Mouse (Mus musculus) hindbrain, embryonic 12.5 days (tissue): ENCODE data around the gene Hmg20b. TPM values are rescaled to one million over a fixed set of nuclear protein-coding genes. Genes with fewer than 3 reads are reported as not detected.

Experiments used
- ATAC-seq: fragments of 200-750 bp; cut with Nextera tagmentation; 2 replicates; pipeline ENCODE4 v1.8.0; 2017; ENCODE audit warnings: moderate TSS enrichment; ENCODE audit not compliant: low FRiP score
- H3K27ac ChIP-seq: fragments of 300-500 bp; sonication (generic); 2 replicates; pipeline ENCODE4 v1.5.1; 2016; ENCODE audit warnings: mild to moderate bottlenecking
- H3K27me3 ChIP-seq: fragments of 300-500 bp; sonication (generic); 2 replicates; pipeline ENCODE4 v1.6.1; 2016; ENCODE audit warnings: mild to moderate bottlenecking
- H3K36me3 ChIP-seq: fragments of 300-500 bp; sonication (generic); 2 replicates; pipeline ENCODE4 v1.6.1; 2016; ENCODE audit warnings: mild to moderate bottlenecking
- H3K4me1 ChIP-seq: fragments of 300-500 bp; sonication (generic); 2 replicates; pipeline ENCODE4 v1.6.1; 2016
- H3K4me2 ChIP-seq: fragments of 300-500 bp; sonication (generic); replicated peaks from 2 replicates; pipeline ENCODE4 v1.6.1; 2016; ENCODE audit warnings: mild to moderate bottlenecking
- H3K4me3 ChIP-seq: fragments of 300-500 bp; sonication (generic); 2 replicates; pipeline ENCODE4 v1.5.1; 2016; ENCODE audit warnings: mild to moderate bottlenecking
- H3K9ac ChIP-seq: fragments of 300-500 bp; sonication (generic); 2 replicates; pipeline ENCODE4 v1.6.1; 2016; ENCODE audit warnings: mild to moderate bottlenecking, moderate library complexity
- H3K9me3 ChIP-seq: fragments of 300-500 bp; sonication (generic); replicated peaks from 2 replicates; pipeline ENCODE4 v1.6.1; 2016; ENCODE audit warnings: mild to moderate bottlenecking
- WGBS: fragments of 180-500 bp; shearing (Covaris S2); methylation state at CpG from one replicate; pipeline ENCODE4 v1.1.7; 2016; 5-methylcytosine and 5-hydroxymethylcytosine counted together
- polyA plus RNA-seq: library from polyadenylated mRNA; unstranded; fragments of >200 nt; fragmentation: Nextera tagmentation; extraction: Ambion mirVana; gene quantifications from 2 replicates; pipeline ENCODE4 v1.2.1, GENCODE M21; 2016

Gene Hmg20b
- polyA plus RNA-seq, 1 experiment from 2014 or later: 93.4 TPM

GRCm38 (mm10) chr10:81328386-81328785, 21.9 kb downstream of the Hmg20b start, which contains the start of gene Tbxa2r:
Tbxa2r (plus strand) TSS chr10:81328731.
- Histone ChIP-seq H3K36me3 (peaks cover 48% of the 10 kb centered on the region), H3K9ac (peak within 1 kb of the TSS; percentile 15; the same call in 1 of the 2 replicates), H3K4me3 (no peak within 1 kb of the TSS), H3K9me3 (no peaks in the 10 kb centered on the region), H3K4me1 (peaks cover 4% of the 10 kb centered on the region), H3K27me3 (peaks cover 21% of the 10 kb centered on the region), H3K4me2 (no peak within 1 kb of the TSS), H3K27ac (0 out of 2 replicates have a peak within 1 kb of the TSS, but pooled peaks have one; percentile 12)
- WGBS: 11% methylated on average over 10 of the region's 10 CpGs
- no peak for ATAC-seq

- no peak overlapping the region for H3K27ac ChIP-seq
- no peak for ATAC-seq
- H3K9ac ChIP-seq: no peak overlapping the region
These were observed 22.3 kb downstream of the Hmg20b start for GRCm38 (mm10) chr10:81327959-81328358.

GRCm38 (mm10) chr10:81326858-81327257, 23.4 kb downstream of the Hmg20b start:
- Histone ChIP-seq H3K9ac (no peak overlapping the region), H3K9me3 (no peaks in the 10 kb centered on the region), H3K4me1 (peaks cover 13% of the 10 kb centered on the region), H3K36me3 (peaks cover 60% of the 10 kb centered on the region), H3K4me3 (no peak overlapping the region), H3K27me3 (peaks cover 6% of the 10 kb centered on the region), H3K27ac (no peak overlapping the region), H3K4me2 (no peak overlapping the region)
- 83% methylated on average over 6 of the region's 6 CpGs for WGBS
- ATAC-seq: no peak

More at GRCm38 (mm10) chr10:81327959-81328358, 22.3 kb downstream of the Hmg20b start:
- H3K4me3 ChIP-seq: no peak overlapping the region
- peaks cover 52% of the 10 kb centered on the region for H3K36me3 ChIP-seq
- no peak overlapping the region for H3K4me2 ChIP-seq
- H3K9me3 ChIP-seq: no peaks in the 10 kb centered on the region
- peaks cover 4% of the 10 kb centered on the region for H3K4me1 ChIP-seq
- H3K27me3 ChIP-seq: peaks cover 17% of the 10 kb centered on the region
- WGBS: 54% methylated on average over 1 of the region's 2 CpGs

GRCm38 (mm10) chr10:81325781-81326180, 24.5 kb downstream of the Hmg20b start:
- ATAC-seq: no peak
- Histone ChIP-seq H3K4me2 (no peak overlapping the region), H3K4me3 (no peak overlapping the region), H3K27me3 (no peaks in the 10 kb centered on the region; the same call in 1 of the 2 replicates), H3K9me3 (no peaks in the 10 kb centered on the region), H3K36me3 (peaks cover 60% of the 10 kb centered on the region), H3K9ac (no peak overlapping the region), H3K4me1 (peaks cover 17% of the 10 kb centered on the region), H3K27ac (no peak overlapping the region)
- 95% methylated on average over 18 of the region's 18 CpGs for WGBS

GRCm38 (mm10) chr10:81325176-81325575, 25.1 kb downstream of the Hmg20b start:
- Histone ChIP-seq H3K36me3 (peaks cover 60% of the 10 kb centered on the region), H3K4me3 (no peak overlapping the region), H3K27me3 (no peaks in the 10 kb centered on the region; the same call in 1 of the 2 replicates), H3K27ac (no peak overlapping the region), H3K4me1 (peaks cover 17% of the 10 kb centered on the region), H3K9me3 (no peaks in the 10 kb centered on the region), H3K4me2 (no peak overlapping the region), H3K9ac (0 out of 2 replicates have a peak overlapping the region, but pooled peaks have one; percentile 3)
- ATAC-seq: no peak
- 96% methylated on average over 20 of the region's 21 CpGs for WGBS

GRCm38 (mm10) chr10:81323791-81324530, 26.3 kb downstream of the Hmg20b start:
- Histone ChIP-seq H3K4me1 (peaks cover 25% of the 10 kb centered on the region), H3K4me2 (no peak overlapping the region), H3K27me3 (no peaks in the 10 kb centered on the region), H3K9ac (no peak overlapping the region), H3K9me3 (no peaks in the 10 kb centered on the region), H3K27ac (no peak overlapping the region), H3K36me3 (peaks cover 61% of the 10 kb centered on the region), H3K4me3 (no peak overlapping the region)
- no peak for ATAC-seq
- 93% methylated on average over 18 of the region's 18 CpGs for WGBS

- no peak for ATAC-seq
- no peak overlapping the region for H3K9ac ChIP-seq
- no peak overlapping the region for H3K4me3 ChIP-seq
- H3K4me1 ChIP-seq: peaks cover 29% of the 10 kb centered on the region
- no peak overlapping the region for H3K4me2 ChIP-seq
- H3K36me3 ChIP-seq: peaks cover 65% of the 10 kb centered on the region
- H3K9me3 ChIP-seq: no peaks in the 10 kb centered on the region
- 95% methylated on average over 23 of the region's 23 CpGs for WGBS
- H3K27me3 ChIP-seq: no peaks in the 10 kb centered on the region
- no peak overlapping the region for H3K27ac ChIP-seq
These were observed 27.0 kb downstream of the Hmg20b start for GRCm38 (mm10) chr10:81323141-81323775.

- H3K4me1 ChIP-seq: peaks cover 30% of the 10 kb centered on the region
- H3K27ac ChIP-seq: no peak overlapping the region
- WGBS: 96% methylated on average over 27 of the region's 27 CpGs
- H3K9me3 ChIP-seq: no peaks in the 10 kb centered on the region
- H3K9ac ChIP-seq: 0 out of 2 replicates have a peak overlapping the region, but pooled peaks have one; percentile 35
- peak overlapping the region; percentile 85 for H3K4me2 ChIP-seq
- no peaks in the 10 kb centered on the region for H3K27me3 ChIP-seq
- peak overlapping the region; percentile 2; the same call in 1 of the 2 replicates for H3K4me3 ChIP-seq
- no peak for ATAC-seq
- H3K36me3 ChIP-seq: peaks cover 68% of the 10 kb centered on the region
These were observed 27.8 kb downstream of the Hmg20b start for GRCm38 (mm10) chr10:81322444-81322843.

GRCm38 (mm10) chr10:81321436-81321835, 28.8 kb downstream of the Hmg20b start:
- Histone ChIP-seq H3K27me3 (no peaks in the 10 kb centered on the region), H3K9ac (peak overlapping the region; percentile 91), H3K4me3 (peak overlapping the region; percentile 95), H3K9me3 (no peaks in the 10 kb centered on the region), H3K4me2 (peak overlapping the region; percentile 85), H3K27ac (peak overlapping the region; percentile 92), H3K4me1 (peaks cover 39% of the 10 kb centered on the region), H3K36me3 (peaks cover 61% of the 10 kb centered on the region)
- ATAC-seq: no peak; the same call in 1 of the 2 replicates
- 3% methylated on average over 20 of the region's 20 CpGs for WGBS

- peak within 1 kb of the TSS; percentile 95 for H3K4me3 ChIP-seq
- H3K27ac ChIP-seq: peak within 1 kb of the TSS; percentile 92
- peaks cover 60% of the 10 kb centered on the region for H3K36me3 ChIP-seq
- WGBS: 1% methylated on average over 67 of the region's 68 CpGs
- H3K9ac ChIP-seq: peak within 1 kb of the TSS; percentile 91
- ATAC-seq: peak; percentile 94
- H3K9me3 ChIP-seq: no peaks in the 10 kb centered on the region
- H3K4me1 ChIP-seq: peaks cover 39% of the 10 kb centered on the region
- peak within 1 kb of the TSS; percentile 85 for H3K4me2 ChIP-seq
- no peaks in the 10 kb centered on the region for H3K27me3 ChIP-seq
These were observed 29.5 kb downstream of the Hmg20b start, which contains the start of gene Cactin for GRCm38 (mm10) chr10:81320550-81321347. Cactin (plus strand) TSS chr10:81321103.

- Histone ChIP-seq H3K4me3 (peak overlapping the region; percentile 95), H3K9me3 (no peaks in the 10 kb centered on the region), H3K4me2 (peak overlapping the region; percentile 85), H3K4me1 (peaks cover 39% of the 10 kb centered on the region), H3K9ac (peak overlapping the region; percentile 53), H3K36me3 (peaks cover 60% of the 10 kb centered on the region), H3K27ac (peak overlapping the region; percentile 92), H3K27me3 (no peaks in the 10 kb centered on the region)
- WGBS: 1% methylated on average over 38 of the region's 38 CpGs
- ATAC-seq: peak; percentile 0; the same call in 1 of the 2 replicates
These were observed 30.3 kb downstream of the Hmg20b start for GRCm38 (mm10) chr10:81319741-81320549.
